Mouse (Mus musculus): ENCODE measurements around the gene Kdm6b.

DNA sequence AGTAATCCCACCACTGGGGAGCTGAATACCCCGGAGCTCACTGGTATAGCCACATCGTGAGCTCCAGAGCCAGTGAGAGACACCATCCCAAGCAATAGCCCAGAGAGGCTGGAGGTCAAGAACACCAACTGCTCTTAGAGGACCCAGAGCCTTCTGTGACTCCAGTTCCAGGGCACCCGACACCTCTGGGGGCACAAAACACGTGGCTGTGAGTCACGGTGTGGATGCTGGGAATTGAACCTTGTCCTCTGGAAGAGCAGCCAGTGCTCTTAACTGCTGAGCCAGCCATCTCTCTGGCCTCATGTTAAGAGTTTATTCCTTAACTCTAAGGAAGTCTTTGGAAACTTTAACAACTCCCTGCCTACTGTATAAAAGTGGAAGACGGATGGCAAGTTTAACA, 28.5 kb downstream of the Kdm6b start:
- TF ChIP-seq POLR2A (IDR thresholded peaks at IDR 0.05; ENCODE audit: borderline replicate concordance, insufficient read depth, low read length): no peak
- TF ChIP-seq CTCF (IDR thresholded peaks at IDR 0.05; ENCODE audit: borderline replicate concordance, insufficient read depth, low read depth, low read length): no peak

Measured in cerebellum, adult 2 months (tissue).